Mouse (Mus musculus) limb, embryonic 11.5 days (tissue): Measurements from ENCODE around the gene Eps15l1. TPM values are rescaled to one million over a fixed set of nuclear protein-coding genes. Genes with fewer than 3 reads are reported as not detected.

Experiments used
- ATAC-seq: fragments of 200-750 bp; cut with Nextera tagmentation; 2 replicates; pipeline ENCODE4 v1.8.0; 2017; ENCODE audit warnings: low read depth; ENCODE audit not compliant: insufficient number of reproducible peaks, low FRiP score, low TSS enrichment
- DNase-seq: peaks from one replicate; pipeline ENCODE4 v3.0.0-alpha.2; 2015; ENCODE audit warnings: low spot score
- H3K27ac ChIP-seq: fragments of 300-500 bp; sonication (generic); replicated peaks from 2 replicates; pipeline ENCODE4 v1.5.1; 2014; ENCODE audit warnings: low read depth, mild to moderate bottlenecking, low read length
- H3K27me3 ChIP-seq: fragments of 300-500 bp; sonication (generic); 2 replicates; pipeline ENCODE4 v1.6.1; 2014; ENCODE audit warnings: mild to moderate bottlenecking, low read length, mixed read lengths; ENCODE audit not compliant: control insufficient read depth, insufficient read depth
- H3K36me3 ChIP-seq: fragments of 300-500 bp; sonication (generic); 2 replicates; pipeline ENCODE4 v1.6.1; 2014; ENCODE audit warnings: mild to moderate bottlenecking, low read length, moderate library complexity, mixed read lengths; ENCODE audit not compliant: control insufficient read depth, insufficient read depth
- H3K4me1 ChIP-seq: fragments of 300-500 bp; sonication (generic); 2 replicates; pipeline ENCODE4 v1.6.1; 2014; ENCODE audit warnings: low read length, mixed read lengths; ENCODE audit not compliant: control insufficient read depth, insufficient read depth
- H3K4me2 ChIP-seq: fragments of 300-500 bp; sonication (generic); 2 replicates; pipeline ENCODE4 v1.6.1; 2014; ENCODE audit warnings: low read depth, mild to moderate bottlenecking, moderate library complexity; ENCODE audit not compliant: severe bottlenecking
- H3K4me3 ChIP-seq: fragments of 300-500 bp; sonication (generic); 2 replicates; pipeline ENCODE4 v1.5.1; 2014; ENCODE audit warnings: low read depth, low read length
- H3K9ac ChIP-seq: fragments of 300-500 bp; sonication (generic); 2 replicates; pipeline ENCODE4 v1.6.1; 2014; ENCODE audit warnings: mild to moderate bottlenecking, low read length
- H3K9me3 ChIP-seq: fragments of 300-500 bp; sonication (generic); 2 replicates; pipeline ENCODE4 v1.6.1; 2016; ENCODE audit warnings: low read length; ENCODE audit not compliant: control insufficient read depth
- WGBS: fragments of 180-500 bp; shearing (Covaris S2); extraction: QIAGEN DNeasy Blood & Tissue Kit; methylation state at CpG from one replicate; pipeline ENCODE4 v1.1.7; 2014; 5-methylcytosine and 5-hydroxymethylcytosine counted together
- polyA plus RNA-seq: library from polyadenylated mRNA; unstranded; fragments of >200 nt; fragmentation: Nextera tagmentation; extraction: Ambion mirVana; gene quantifications from 2 replicates; pipeline ENCODE4 v1.2.1, GENCODE M21; 2014

The Eps15l1 gene
- polyA plus RNA-seq, 1 experiment from 2014 or later: 82.2 TPM

DNA sequence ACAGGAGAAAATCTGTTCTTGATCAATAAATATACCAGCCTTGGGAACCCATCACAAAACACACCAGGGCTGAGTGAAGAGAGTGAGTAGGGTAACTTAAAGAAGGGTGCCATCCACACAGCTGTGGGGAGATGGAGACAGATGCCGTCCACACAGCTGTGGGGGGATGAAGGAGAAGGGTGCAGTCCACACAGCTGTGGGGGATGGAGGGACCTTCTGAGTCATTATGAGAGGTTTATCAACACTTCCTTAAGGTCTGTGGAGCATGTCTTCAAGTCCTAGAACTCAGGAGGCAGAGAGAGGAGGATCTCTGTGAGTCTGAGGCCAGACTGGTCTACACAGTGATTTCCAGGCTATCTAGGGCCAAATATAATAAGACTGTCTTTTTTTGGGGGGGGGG lies 19.9 kb downstream of the Eps15l1 start:
- Histone ChIP-seq H3K36me3 (peaks cover 2% of the 10 kb centered on the region; the same call in 1 of the 2 replicates), H3K9ac (no peak overlapping the region), H3K4me2 (no peak overlapping the region), H3K27me3 (no peaks in the 10 kb centered on the region), H3K4me1 (no peaks in the 10 kb centered on the region), H3K9me3 (no peaks in the 10 kb centered on the region), H3K27ac (no peak overlapping the region), H3K4me3 (no peak overlapping the region)
- ATAC-seq (no peak), DNase-seq (no peak)
- 90% methylated on average over 1 of the region's 1 CpGs for WGBS

GRCm38 (mm10) chr8:72385737-72386136 lies 35.5 kb downstream of the Eps15l1 start:
- Histone ChIP-seq H3K4me2 (no peak overlapping the region), H3K4me1 (no peaks in the 10 kb centered on the region), H3K36me3 (peaks cover 44% of the 10 kb centered on the region), H3K4me3 (no peak overlapping the region), H3K27me3 (no peaks in the 10 kb centered on the region), H3K9me3 (no peaks in the 10 kb centered on the region), H3K27ac (no peak overlapping the region), H3K9ac (no peak overlapping the region)
- no peak for DNase-seq
- ATAC-seq: no peak
- WGBS: 97% methylated on average over 2 of the region's 2 CpGs

DNA sequence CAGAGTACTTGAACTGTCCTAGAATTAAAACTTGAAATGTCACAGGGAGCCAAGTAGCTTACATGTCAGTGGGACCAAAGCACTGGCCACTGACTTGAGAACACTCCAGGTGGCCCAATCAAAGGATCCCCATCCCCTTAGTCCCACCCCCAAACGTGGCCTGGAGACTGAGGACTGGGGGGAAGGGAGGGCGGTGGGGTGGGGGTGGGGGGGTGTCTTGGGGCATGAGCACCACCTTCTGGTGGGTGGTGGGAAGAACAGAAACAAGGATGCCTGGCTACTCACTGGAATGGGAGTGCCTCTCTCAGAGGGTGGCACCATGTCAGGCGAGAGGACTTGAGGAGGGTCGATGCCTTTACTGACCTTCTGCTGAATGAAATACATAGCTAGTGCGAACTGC lies 38.9 kb downstream of the Eps15l1 start:
- peaks cover 56% of the 10 kb centered on the region for H3K36me3 ChIP-seq
- no peak overlapping the region for H3K4me3 ChIP-seq
- H3K4me1 ChIP-seq: no peaks in the 10 kb centered on the region
- H3K4me2 ChIP-seq: no peak overlapping the region
- no peak overlapping the region for H3K9ac ChIP-seq
- WGBS: 54% methylated on average over 5 of the region's 5 CpGs
- H3K27me3 ChIP-seq: no peaks in the 10 kb centered on the region
- H3K27ac ChIP-seq: no peak overlapping the region
- ATAC-seq (no peak), DNase-seq (no peak)
- H3K9me3 ChIP-seq: no peaks in the 10 kb centered on the region

- H3K4me1 ChIP-seq: no peaks in the 10 kb centered on the region
- no peaks in the 10 kb centered on the region for H3K27me3 ChIP-seq
- no peak for DNase-seq
- ATAC-seq: no peak
- WGBS: 92% methylated on average over 8 of the region's 8 CpGs
- no peak overlapping the region for H3K27ac ChIP-seq
- H3K4me2 ChIP-seq: no peak overlapping the region
- no peak overlapping the region for H3K9ac ChIP-seq
- no peaks in the 10 kb centered on the region for H3K9me3 ChIP-seq
- H3K4me3 ChIP-seq: no peak overlapping the region
- peaks cover 59% of the 10 kb centered on the region for H3K36me3 ChIP-seq
These were observed 40.6 kb downstream of the Eps15l1 start for GRCm38 (mm10) chr8:72380656-72381055.

GRCm38 (mm10) chr8:72376900-72377299 lies 44.4 kb downstream of the Eps15l1 start:
- WGBS: 90% methylated on average over 2 of the region's 2 CpGs

GRCm38 (mm10) chr8:72376309-72376708 lies 45.0 kb downstream of the Eps15l1 start:
- WGBS: 94% methylated on average over 5 of the region's 5 CpGs
- DNase-seq (no peak), ATAC-seq (no peak)
- H3K9me3 ChIP-seq: no peaks in the 10 kb centered on the region
- H3K9ac ChIP-seq: no peak overlapping the region
- no peaks in the 10 kb centered on the region for H3K4me1 ChIP-seq
- H3K4me3 ChIP-seq: no peak overlapping the region
- no peaks in the 10 kb centered on the region for H3K27me3 ChIP-seq
- H3K27ac ChIP-seq: no peak overlapping the region
- H3K36me3 ChIP-seq: peaks cover 46% of the 10 kb centered on the region
- H3K4me2 ChIP-seq: no peak overlapping the region

More at GRCm38 (mm10) chr8:72376900-72377299, 44.4 kb downstream of the Eps15l1 start:
- H3K4me2 ChIP-seq: no peak overlapping the region
- no peak overlapping the region for H3K9ac ChIP-seq
- peaks cover 50% of the 10 kb centered on the region for H3K36me3 ChIP-seq
- H3K4me1 ChIP-seq: no peaks in the 10 kb centered on the region
- no peak overlapping the region for H3K27ac ChIP-seq
- no peak for DNase-seq
- H3K27me3 ChIP-seq: no peaks in the 10 kb centered on the region
- H3K9me3 ChIP-seq: no peaks in the 10 kb centered on the region
- H3K4me3 ChIP-seq: no peak overlapping the region
- ATAC-seq: no peak

DNA sequence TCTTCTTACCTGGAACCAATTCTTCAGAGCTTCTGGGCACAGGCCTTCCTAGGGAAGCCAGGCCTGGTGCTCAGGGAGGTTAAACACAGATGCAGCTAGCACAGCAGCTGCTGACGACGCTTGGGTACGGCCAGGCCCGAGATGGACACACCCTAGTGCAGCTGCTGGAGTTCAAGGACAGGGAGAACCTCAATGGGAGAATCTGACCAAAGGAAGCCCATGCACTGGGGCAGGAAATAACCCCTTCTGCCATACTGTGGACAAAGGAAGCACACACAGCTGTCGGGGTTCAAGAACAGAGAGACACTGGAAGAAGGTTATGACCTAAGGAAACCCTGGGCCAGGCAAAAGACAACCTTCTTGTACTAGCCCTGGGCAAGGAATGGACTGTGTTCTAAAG lies 46.1 kb downstream of the Eps15l1 start:
- DNase-seq (no peak), ATAC-seq (no peak)
- Histone ChIP-seq H3K4me1 (no peaks in the 10 kb centered on the region), H3K4me3 (no peak overlapping the region), H3K4me2 (no peak overlapping the region), H3K9me3 (no peaks in the 10 kb centered on the region), H3K9ac (no peak overlapping the region), H3K27me3 (no peaks in the 10 kb centered on the region), H3K27ac (no peak overlapping the region), H3K36me3 (peaks cover 46% of the 10 kb centered on the region)
- 88% methylated on average over 5 of the region's 5 CpGs for WGBS

DNA sequence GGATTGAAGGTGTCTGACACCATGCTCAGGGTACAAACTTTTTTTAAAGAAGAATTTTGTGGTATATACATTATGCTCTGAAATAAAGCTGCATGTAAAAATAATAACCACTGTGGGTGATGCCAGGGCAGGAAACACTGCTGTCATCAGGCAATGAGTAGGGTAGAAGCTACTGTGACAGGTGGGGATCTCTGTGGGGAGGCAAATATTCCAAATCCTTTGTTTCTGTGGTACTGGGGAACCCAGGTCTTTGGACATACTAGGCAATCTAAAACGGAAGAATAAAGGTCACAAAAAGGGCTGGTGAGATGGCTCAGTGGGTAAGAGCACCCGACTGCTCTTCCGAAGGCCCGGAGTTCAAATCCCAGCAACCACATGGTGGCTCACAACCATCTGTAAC lies 48.9 kb downstream of the Eps15l1 start:
- Histone ChIP-seq H3K27me3 (no peaks in the 10 kb centered on the region), H3K4me2 (no peak overlapping the region), H3K36me3 (peaks cover 44% of the 10 kb centered on the region), H3K27ac (no peak overlapping the region), H3K9me3 (no peaks in the 10 kb centered on the region), H3K4me1 (no peaks in the 10 kb centered on the region), H3K9ac (no peak overlapping the region), H3K4me3 (no peak overlapping the region)
- DNase-seq: no peak
- WGBS: 93% methylated on average over 4 of the region's 4 CpGs
- no peak for ATAC-seq

DNA sequence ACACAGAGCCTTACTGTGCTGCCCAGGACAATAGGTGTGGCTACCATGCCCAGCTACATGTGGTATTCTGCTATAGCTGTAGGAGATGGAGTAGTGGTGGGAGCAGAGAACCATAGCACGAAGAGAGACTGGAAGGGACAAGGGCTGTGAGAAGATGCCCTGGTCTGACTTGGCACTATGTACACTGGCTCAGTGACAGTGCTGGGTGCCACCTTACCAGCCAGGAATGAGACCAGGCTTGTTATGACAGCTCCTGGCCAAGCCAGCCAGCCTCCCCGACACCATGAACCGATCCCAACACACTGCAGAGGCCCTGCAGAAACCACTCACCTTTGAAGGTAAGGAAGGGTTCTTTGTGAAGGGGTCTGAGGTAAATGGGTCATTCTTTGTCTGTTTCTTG lies 49.9 kb downstream of the Eps15l1 start:
- H3K4me2 ChIP-seq: no peak overlapping the region
- no peaks in the 10 kb centered on the region for H3K27me3 ChIP-seq
- H3K36me3 ChIP-seq: peaks cover 43% of the 10 kb centered on the region
- no peaks in the 10 kb centered on the region for H3K9me3 ChIP-seq
- H3K4me3 ChIP-seq: no peak overlapping the region
- ATAC-seq (no peak), DNase-seq (no peak)
- H3K4me1 ChIP-seq: no peaks in the 10 kb centered on the region
- 99% methylated on average over 3 of the region's 3 CpGs for WGBS
- H3K27ac ChIP-seq: no peak overlapping the region
- no peak overlapping the region for H3K9ac ChIP-seq
